Mouse (Mus musculus): ENCODE results near the gene Dnajc15. TPM values are rescaled to one million over a fixed set of nuclear protein-coding genes. Genes with fewer than 3 reads are reported as not detected.

Dnajc15 gene
- total and polyA plus RNA-seq, 2 experiments from 2014 or later = 16.0 to 96.0 TPM

GRCm38 (mm10) chr14:77771626-77772025, 103.3 kb downstream of the Dnajc15 start:
- Histone ChIP-seq H3K4me2 (ENCODE audit: low read depth, low read length, poor library complexity, severe bottlenecking) (no peak overlapping the region), H3K4me1 (ENCODE audit: insufficient read depth, low read length) (no peaks in the 10 kb centered on the region), H3K4me3 (ENCODE audit: low read depth, low read length) (no peak overlapping the region), H3K9me3 (ENCODE audit: low read length) (no peaks in the 10 kb centered on the region), H3K27ac (ENCODE audit: low read depth, low read length) (no peak overlapping the region), H3K27me3 (ENCODE audit: insufficient read depth, low read length) (no peaks in the 10 kb centered on the region), H3K36me3 (ENCODE audit: insufficient read depth, low read length) (no peaks in the 10 kb centered on the region), H3K9ac (replicated peaks; ENCODE audit: low read length, poor library complexity, severe bottlenecking) (no peak overlapping the region)
- no peak for TF ChIP-seq CTCF (IDR thresholded peaks at IDR 0.05)
- no peak for DNase-seq (ENCODE audit: low spot score)
- 70% methylated on average over 2 of the region's 2 CpGs for WGBS
- ATAC-seq (ENCODE audit: low FRiP score) = no peak

Other genes starting within 250 kb of the Dnajc15 start
- gene Epsti1, start 29.1 kb upstream of the Dnajc15 start, total RNA-seq (2014; rRNA removed) = 1.0 and 1.7 TPM in 2 replicates
- gene Epsti1, start 29.1 kb upstream of the Dnajc15 start, polyA plus RNA-seq (2015; fragmentation: Nextera tagmentation; extraction: Ambion mirVana) = 0.66 and 0.68 TPM in 2 replicates
- gene Fam216b, start 213.9 kb upstream of the Dnajc15 start, total RNA-seq (2014; rRNA removed) = 5.1 and 5.7 TPM in 2 replicates
- gene Fam216b, start 213.9 kb upstream of the Dnajc15 start, polyA plus RNA-seq (2015; fragmentation: Nextera tagmentation; extraction: Ambion mirVana) = 3.8 and 4.8 TPM in 2 replicates